Mouse (Mus musculus): ENCODE data around the gene Utp15. TPM values are rescaled to one million over a fixed set of nuclear protein-coding genes. Genes with fewer than 3 reads are reported as not detected.

The Utp15 gene
- total RNA-seq (2015; ENCODE audit: low replicate concordance) (2.3 and 8.6 TPM in 2 replicates), total RNA-seq (2017; ENCODE audit: low replicate concordance) (7.9 and 9.6 TPM in 2 replicates)

DNA sequence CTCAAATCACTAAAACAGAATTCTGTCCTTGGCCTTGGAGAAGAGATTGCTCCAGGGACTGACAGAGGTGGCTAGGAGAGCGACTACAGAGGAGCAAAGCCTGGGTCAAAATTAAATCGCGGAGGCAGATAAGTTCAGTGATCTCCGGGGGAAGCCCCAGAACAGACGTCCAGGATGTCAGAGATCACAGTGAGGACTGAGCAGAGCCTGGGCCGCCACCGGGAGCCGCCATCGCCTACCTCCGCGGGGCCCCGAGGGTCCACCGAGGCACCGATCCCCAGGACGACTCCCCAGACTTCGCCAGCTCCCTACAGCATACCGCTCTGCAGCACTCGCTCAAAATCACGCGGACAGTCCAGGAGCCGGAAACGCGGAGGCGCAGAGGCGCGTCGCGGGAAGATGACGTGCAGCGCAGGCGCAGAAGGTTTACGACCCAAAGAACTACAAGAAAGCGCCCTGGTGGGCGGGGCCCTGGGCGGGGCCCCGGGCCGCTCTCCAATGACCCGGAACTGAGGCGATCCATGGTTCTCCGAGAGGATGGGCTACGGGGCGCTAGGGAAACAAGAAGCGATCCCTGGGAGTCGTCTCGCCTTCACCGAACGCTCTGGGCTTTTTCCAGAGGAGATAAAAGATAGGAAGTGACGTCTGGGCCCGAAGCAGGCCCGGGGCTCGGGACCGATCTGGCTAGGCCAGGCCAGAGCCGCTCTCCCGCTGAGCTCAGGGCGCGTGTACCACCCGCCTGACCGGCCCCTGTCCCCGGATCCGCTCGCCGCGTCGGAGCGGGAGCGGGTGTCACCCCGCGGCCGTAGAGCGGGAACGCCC, at the start of gene Utp15, which contains the start of gene Ankra2:
Gene Utp15, minus strand, starts transcription at position 406 of the 822 bp plus-strand sequence.
Gene Ankra2, plus strand, starts transcription at position 439 of the 822 bp plus-strand sequence.
- peak; percentile 96 for ATAC-seq (replicated peaks; ENCODE audit: low FRiP score, poor library complexity, severe bottlenecking)

DNA sequence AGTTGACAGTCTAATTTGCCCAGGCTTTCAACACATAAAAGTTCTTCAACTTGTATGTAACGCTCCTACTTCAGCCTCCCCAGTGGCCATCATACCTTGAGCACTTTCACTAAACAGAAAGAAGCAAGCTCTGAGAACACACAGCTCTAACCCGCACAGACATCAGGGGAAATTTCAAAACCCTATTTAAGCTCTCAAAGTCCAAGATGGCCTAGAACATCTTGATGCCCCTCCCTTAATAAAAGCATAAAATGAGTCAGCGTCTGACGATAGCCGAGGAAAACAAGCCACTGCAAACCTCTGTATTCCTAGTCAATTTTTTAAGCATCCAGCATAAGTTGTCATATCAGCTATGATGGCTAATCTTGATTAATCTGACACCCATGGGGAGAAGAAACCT, 48.8 kb upstream of the Utp15 start:
- no peak for ATAC-seq (replicated peaks; ENCODE audit: low FRiP score, poor library complexity, severe bottlenecking)

DNA sequence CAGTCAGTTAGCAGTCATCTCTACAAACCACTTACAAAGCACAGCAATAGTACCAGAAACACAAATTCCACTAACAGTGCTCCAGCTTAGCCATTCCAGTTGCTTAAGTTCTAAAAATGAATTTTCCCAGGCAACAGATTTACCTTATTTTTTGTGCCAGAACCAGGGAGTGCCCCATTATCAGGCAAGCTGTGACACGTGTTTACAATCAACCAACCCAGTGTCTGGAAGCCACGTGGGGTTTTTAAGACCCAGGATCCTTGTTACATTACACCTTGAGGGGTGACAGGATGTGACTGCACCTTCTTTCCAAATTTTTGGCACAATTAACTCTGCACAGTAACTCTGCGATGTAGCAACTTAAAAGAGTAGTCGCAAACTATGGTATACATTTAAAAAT, 45.9 kb upstream of the Utp15 start:
- ATAC-seq (replicated peaks; ENCODE audit: low FRiP score, poor library complexity, severe bottlenecking), result no peak

DNA sequence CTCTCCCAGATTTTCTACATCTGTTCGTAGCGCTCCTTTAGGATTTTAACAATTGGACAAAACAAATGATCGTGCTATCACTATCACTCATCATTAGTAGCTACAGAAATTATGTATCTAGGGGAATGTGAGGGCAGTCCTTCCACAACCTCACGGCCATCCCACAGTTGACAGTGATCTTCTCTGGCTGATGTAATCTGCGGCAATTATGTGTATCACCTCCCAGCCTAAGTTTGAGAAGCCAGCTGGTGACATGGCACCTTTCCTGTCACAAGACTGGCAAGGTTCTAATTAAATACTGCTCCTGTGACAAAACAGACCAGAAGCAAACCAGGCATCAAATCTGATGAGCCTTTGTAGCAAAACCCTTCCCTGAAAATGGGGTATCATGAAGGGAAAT, 45.2 kb upstream of the Utp15 start:
- no peak for ATAC-seq (replicated peaks; ENCODE audit: low FRiP score, poor library complexity, severe bottlenecking)

DNA sequence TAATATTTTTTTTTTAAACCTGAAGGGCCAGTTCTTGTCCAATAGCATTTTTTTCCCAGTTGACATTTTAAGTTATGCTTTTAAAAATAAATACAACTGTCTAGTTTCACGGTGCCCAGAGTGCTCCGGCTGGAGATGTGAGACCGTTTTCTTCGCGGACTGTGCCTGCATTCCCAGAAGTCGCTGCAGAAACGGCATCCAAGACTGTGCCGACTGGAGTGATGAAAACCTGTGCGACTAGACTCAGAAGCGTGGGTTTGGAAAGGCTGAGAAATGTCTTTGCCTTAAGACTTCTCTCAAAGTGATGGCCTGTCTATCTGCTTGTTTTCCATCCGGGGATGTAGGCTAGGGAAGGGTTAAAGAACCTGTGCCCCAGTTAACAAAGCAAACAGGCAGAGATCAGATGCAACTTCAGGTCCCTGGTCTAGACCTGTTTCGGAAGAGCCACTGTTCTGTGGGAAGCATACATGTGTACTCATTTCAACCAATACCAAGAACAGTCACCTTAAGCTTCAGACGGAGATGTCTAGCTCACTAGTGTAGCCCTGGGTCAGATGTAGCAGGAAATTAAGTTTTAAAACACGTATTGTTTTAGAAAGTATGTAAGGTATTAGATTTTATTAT, 44.1 kb upstream of the Utp15 start:
- no peak for ATAC-seq (replicated peaks; ENCODE audit: low FRiP score, poor library complexity, severe bottlenecking)

DNA sequence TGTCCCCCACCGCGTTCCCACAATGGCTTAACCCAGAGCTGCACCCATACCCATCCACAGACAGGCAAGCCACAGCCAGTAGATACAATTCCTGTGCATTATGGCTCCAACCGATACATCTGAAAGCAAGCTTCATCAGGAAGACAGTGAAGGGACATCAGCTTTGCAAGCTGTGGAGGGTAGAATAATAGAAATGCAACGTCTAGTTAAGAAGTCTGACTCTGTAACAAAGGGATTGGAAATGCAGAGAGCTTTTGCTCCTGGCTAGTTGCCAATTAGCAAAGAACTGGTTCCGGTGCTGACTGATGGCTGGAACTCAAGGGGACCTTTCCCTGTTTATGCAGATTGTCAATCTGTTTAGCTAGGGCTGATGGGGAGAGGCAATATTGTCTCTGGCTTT, 43.6 kb upstream of the Utp15 start:
- no peak for ATAC-seq (replicated peaks; ENCODE audit: low FRiP score, poor library complexity, severe bottlenecking)

DNA sequence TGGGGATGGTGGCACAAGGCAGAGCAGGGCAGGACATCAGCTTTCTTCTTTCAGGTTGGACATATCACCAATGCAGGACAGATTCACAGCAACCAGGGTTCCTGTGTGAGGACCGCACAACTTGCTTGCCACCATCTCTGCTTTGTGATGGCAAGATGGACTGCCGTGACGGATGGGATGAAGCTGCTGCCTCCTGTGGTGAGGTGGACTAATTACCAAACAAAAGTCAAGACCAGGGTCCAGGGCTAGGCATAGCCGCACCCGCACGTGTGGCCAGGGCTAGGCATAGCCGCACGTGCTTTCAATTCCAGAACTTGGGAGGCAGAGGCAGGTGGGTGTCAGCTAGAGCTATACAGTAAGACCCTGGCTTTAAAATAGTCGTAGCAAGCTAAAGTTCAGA, 42.4 kb upstream of the Utp15 start:
- ATAC-seq (replicated peaks; ENCODE audit: low FRiP score, poor library complexity, severe bottlenecking), result no peak

DNA sequence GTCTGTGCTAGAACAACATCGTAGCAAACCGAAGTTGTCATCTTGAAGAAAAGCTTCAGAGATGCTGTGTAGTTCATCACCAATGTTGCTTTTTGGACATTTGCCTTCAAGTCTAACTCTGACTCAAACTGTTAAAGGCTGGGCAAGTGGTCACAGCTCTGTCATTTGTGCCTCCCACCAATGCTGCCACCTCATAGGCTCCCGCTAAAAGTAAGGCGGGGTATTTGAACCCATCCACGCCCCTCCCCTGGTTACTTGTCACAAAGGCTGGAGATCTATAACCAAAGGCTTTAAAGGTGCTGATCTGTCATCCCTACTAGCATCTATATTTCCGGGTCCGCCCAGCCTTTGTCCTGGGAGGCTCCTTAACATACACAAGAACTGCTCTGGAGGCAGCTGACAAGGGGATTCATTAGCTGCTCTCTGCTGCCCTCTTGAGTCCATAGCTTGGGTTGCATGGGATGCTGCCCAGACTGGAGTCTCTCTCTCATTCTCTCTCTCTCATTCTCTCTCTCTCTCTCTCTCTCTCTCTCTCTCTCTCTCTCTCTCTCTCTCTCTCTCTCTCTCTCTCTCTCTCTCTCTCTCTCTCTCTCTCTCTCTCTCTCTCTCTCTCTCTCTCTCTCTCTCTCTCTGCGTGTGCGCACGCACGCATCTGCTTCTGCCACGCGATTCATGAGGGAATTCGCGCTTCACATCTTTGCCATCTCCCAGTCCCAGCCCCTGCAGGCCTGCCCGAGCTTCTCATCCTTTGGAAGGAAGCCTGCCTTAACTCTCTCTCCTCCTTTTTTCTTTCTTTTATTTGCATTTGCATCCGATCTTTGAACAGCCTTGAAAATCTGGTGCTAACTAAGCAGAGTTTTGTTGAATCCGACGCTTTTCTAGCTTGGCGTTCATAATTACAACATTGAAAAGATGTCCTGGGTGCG, 36.3 kb upstream of the Utp15 start:
- peak; percentile 84 for ATAC-seq (replicated peaks; ENCODE audit: low FRiP score, poor library complexity, severe bottlenecking)

DNA sequence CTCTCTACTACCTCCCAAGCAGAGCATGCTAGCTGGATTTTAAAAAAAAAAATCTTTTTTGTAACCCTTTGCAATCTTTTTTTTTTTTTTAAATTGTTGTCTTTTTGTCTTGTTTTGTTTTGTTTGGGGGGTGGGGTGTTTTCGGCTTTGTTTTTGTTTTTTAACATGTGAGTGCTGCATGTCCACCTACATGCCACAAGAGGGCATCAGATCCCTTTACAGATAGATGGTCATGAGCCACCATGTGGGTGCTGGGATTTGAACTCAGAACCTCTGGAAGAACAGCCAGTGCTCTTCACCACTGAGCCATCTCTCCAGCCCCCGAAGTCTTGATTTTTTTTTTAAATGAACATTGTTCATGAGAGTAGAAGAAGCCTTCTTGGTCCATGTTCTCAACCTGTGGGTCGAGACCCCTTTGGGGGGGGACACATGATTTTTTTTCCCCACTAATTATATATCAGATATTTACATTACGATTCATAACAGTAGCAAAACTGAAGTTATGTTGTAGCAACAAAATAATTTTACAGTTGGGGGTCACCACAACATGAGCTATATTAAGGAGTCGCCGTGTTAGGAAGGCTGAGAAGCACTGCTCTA, 35.1 kb upstream of the Utp15 start:
- ATAC-seq (replicated peaks; ENCODE audit: low FRiP score, poor library complexity, severe bottlenecking), result no peak

DNA sequence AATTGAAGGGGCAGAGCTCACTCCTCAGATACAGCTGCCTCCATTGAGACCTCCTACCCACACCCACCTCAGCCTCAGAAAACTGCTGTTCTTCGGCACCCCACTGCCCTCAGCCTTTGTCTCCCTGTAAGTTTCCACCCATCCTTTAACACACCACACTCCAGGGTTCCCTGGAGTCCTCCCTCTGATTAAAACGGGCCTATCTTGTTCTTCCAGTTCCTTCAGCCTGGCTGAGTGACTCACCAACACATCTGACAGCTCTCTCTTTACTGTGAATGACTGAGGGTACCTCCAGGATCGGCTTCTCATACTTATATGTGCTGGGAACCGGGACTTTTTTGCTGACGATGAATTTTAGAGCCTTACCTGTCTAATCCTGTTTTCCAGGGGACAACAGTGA, 33.2 kb upstream of the Utp15 start:
- no peak for ATAC-seq (replicated peaks; ENCODE audit: low FRiP score, poor library complexity, severe bottlenecking)

DNA sequence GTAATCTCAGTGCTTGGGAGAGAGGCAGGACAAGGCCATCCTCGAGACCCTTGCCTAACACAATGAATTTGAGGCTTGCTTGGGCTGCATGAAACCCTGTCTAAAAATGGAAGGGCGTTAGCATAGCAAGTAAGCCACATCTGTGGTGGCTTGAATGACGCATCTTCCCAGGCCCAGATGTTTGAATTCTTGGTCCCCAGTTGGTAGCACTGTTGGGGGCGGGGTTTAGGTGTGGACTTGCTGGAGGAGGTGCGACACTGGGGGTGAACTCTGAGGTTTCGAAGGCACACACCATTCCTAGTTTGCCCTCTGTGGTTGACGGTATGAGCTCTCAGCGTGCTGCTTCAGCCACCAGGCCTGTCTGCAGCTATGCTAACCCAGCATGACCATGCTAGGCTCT, 28.9 kb upstream of the Utp15 start:
- ATAC-seq (replicated peaks; ENCODE audit: low FRiP score, poor library complexity, severe bottlenecking), result no peak

DNA sequence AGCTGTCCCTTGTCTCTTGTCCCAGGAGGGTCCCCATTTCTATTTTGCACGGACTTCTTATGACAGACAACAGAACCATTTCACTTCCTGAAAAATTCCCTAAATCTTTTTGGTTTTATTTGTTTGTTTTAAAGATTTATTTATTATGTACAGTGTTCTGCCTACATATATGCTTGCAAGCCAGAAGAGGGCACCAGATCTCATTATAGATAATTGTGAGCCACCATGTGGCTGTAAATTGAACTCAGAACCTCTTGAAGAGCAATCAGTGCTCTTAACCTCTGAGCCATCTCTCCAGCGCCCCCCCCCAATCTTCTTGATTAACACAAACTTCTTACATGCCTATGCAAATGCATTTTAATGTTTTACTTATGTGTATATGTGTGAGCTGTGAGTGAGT, 27.9 kb upstream of the Utp15 start:
- no peak for ATAC-seq (replicated peaks; ENCODE audit: low FRiP score, poor library complexity, severe bottlenecking)

DNA sequence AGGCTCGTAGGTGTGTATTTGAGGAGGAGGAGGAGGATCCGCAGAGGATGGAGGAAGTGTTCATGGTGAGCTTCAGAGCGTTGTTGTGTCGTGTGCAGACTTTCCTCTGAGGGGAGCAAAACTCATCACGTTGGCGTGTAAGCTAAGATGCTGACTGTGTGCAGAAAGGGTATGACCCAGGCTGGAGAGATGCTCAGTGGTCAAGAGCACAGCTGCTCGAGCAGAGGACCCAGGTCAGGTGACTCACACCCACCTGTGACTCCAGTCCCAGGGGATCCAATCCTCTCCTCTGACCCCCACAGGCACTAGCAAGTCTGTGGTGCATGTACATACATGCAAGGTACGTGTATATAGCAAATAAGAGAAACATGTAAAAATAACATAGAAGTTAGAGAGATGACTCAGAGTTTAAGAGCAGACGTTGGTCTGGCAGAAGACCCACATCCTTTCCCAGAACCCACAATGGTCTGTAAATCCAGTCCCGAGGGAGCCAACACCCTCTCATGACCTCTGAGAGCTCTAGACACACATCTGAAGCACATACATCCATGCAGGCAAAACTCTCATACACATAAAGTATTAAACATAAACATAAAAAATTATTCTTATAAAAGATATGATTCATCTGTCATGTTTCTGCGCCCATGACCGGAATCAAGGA, 18.3 kb upstream of the Utp15 start:
- no peak for ATAC-seq (replicated peaks; ENCODE audit: low FRiP score, poor library complexity, severe bottlenecking)

DNA sequence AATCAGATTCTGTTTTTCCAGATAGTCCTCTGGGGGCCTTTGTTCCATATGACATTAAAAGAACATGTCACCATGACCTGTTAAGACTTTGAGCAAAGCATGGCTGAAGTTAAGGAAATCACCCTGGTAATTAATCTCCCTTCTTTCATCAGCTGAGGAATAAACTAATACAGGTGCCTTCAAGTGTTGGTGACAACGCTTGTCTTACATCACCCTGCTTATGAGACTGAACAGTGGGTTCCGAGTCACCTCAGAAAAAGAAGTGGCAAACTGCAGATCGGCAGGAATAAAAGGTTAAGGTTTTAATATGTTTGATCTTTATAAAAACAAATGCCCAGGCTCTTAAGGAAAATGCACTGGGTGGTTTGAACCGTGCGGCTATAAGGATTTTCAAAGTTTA, 16.8 kb upstream of the Utp15 start, which contains the start of gene Gm21976:
Gene Gm21976, plus strand, starts transcription at position 202 of the 400 bp plus-strand sequence.
- ATAC-seq (replicated peaks; ENCODE audit: low FRiP score, poor library complexity, severe bottlenecking), result no peak

DNA sequence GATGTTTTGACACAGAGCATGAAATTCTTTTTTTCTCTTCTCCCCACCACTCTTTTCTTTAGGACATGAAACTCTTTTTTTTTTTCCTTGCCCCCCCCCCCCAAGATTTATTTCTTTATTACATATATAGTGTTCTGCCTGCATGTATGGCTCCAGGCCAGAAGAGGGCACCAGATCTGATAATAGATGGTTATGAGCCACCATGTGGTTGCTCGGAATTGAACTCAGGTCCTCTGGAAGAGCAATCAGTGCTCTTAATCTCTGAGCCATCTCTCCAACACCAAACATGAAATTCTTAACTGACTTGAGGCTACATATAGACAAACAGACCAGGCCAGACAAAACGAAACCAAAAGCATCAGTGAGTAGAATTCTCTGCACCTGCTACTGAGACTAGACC, 14.7 kb upstream of the Utp15 start:
- no peak for ATAC-seq (replicated peaks; ENCODE audit: low FRiP score, poor library complexity, severe bottlenecking)

DNA sequence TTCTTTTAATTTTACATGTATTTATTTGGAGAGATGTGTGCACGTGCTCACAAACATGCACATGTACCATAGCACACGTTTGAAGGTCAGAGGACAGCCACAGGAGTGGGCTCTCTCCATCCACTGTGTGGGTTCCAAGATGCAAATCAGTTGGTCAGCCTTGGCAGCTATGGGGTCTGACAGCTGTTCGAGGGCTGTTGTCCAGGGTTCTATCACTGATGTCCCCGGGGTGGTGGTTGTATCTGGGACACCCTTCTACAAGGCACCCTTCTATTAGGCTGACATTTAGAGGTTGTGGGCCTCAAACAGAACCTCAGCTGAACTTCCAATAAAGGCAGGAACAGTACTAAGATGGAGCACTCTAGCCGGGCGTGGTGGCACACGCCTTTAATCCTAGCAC, 13.4 kb upstream of the Utp15 start:
- ATAC-seq (replicated peaks; ENCODE audit: low FRiP score, poor library complexity, severe bottlenecking), result no peak

DNA sequence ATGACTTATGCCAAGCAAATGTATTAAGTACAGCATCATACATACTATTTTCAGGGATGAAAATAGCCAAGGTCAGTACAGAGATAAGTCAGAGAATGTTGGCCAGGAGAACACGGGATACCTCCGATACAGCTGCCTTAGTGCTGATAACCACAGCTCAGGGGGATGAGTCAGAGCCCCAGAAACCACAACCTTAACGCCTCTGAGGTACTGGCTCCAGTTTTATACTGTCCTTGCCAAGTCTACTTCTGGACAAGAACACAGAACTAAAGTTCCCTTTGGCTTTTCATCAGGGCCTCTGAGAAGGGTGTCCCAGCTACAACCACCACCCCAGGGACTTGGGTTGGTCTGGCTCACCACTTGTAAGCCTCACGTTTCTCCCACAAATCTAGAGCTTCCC, 12.8 kb upstream of the Utp15 start:
- no peak for ATAC-seq (replicated peaks; ENCODE audit: low FRiP score, poor library complexity, severe bottlenecking)

DNA sequence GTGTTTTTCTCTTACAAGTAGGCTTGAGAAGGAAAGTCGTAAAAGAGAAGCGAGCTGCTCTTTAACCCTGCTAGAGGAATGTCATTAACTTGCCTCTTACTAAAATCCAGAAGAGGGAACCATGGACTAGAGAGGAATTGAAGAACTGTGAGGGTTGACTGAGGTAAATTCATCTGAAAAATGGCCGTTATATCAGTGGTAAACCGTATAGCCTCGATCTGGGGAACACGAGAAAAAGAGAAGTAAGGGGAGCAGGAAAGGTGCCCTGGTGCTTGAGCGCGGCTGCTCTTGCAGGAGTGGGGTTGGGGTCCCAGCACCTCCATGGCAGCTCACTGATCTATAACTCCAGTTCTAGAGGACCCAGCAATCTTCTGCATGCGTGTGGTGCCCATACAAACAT, 11.2 kb upstream of the Utp15 start:
- no peak for ATAC-seq (replicated peaks; ENCODE audit: low FRiP score, poor library complexity, severe bottlenecking)

DNA sequence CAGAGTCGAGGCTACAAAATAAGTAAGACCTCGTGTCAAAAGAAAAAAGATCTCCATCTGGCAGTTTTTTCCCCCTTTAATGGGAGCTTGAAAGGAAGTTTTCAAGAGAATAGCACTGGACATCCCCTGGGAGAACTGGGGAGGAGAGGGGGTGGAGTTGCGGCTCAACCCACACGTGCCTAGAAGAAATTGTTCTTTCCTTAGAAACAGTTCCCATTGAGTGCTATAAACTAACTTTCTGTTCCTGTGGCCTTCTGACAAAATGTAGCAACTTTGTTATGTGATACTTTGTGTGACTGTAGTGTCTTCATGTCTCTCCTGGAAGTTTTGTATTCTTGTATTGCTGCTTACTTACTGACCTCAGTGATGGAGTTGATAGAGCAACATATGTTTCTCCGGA, 1.3 kb upstream of the Utp15 start:
- no peak for ATAC-seq (replicated peaks; ENCODE audit: low FRiP score, poor library complexity, severe bottlenecking)

All from erythroblast, adult 5-6 weeks (primary cell).